Mouse (Mus musculus) urinary bladder, postnatal 25 days (tissue): ENCODE measurements around the gene Runx1.

Source experiments
- DNase-seq: peaks from one replicate; pipeline ENCODE4 v3.0.0; 2022; ENCODE audit warnings: low spot score

Gene Runx1

DNA sequence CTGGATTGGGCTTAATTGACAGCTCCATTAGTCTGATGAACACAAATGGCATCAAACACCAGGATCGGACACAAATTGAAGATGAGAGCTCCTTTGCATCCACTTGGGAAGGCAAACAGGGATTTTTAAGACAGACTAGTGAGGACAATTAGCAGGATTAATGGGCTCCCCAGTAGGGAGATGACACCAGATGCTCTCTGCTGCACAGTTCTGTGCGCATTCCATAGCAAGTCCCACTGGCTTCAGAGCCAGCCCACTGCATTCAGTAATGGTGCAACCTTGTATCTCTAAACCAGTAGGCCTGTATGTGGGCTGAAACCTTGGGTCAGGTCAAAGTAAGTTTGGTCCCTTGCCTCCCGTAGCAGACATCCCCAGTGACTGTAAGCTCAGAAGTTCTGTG lies 80.7 kb downstream of the Runx1 start:
- DNase-seq: no peak

DNA sequence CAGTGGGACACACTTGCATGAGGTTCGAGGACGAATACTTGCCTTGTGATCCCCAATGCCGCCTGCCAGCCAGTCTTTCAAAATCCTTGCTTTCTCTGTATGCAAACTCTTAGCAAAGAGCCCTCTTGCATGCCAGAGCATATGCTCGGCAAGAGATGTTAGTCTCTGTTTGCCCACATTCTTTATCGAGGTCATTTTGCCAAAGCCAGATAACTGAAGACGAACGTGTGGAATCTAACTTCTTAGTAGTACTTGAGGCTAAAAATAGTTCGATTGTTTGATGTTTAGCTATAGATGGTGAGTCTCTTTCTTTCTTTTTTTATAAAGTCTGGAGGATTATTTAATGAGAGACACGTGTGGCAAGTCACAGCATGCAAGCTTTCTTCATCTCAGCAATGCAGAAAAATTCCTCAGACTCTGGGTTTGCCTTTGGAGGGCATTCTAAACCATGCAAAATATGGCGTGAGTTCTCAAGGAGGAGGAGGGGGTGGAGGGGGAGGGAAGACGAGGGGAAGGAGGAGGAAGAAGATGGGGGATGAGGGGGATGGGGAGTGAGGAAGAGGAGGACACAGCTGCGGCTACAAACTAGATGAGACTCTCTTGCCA lies 81.7 kb downstream of the Runx1 start:
- no peak for DNase-seq

DNA sequence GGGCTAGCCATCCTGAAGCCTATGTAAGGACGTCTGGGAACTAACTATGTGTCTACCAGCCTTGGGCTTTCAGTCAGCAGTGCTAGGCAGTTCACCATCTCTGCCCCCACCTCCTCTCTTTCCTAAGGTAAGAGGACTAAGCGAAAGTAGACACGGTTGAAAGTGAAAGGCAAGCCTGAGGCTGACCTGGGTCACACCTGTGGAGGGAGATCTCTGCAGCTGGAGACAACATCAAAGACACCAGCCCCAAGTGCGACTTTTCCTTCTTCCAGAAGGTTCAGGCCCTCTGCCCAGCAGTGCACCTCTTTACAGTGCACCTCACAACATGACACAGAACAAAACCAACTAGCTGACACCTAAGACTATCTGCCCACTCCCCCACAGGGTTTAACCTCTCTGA lies 82.2 kb downstream of the Runx1 start:
- DNase-seq: no peak

DNA sequence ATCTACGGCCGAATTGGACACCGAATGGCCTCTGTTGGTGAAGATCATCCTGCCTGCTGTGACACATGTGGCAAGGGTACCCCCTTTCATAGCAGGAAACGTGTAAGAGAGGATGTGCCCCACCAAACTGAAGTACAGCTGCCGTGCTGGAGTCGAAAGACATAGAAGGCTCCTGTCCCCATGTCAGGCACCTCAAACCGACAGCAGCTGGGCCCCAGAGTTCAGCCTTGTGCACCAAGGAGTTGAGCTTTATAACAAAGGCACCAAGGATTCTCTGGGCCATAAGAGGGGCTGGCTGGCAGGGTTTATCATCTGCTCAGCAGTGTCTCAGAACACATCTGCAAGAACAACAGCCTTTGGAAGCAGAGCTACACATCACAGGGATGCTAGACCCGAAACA lies 84.6 kb downstream of the Runx1 start:
- DNase-seq: no peak

DNA sequence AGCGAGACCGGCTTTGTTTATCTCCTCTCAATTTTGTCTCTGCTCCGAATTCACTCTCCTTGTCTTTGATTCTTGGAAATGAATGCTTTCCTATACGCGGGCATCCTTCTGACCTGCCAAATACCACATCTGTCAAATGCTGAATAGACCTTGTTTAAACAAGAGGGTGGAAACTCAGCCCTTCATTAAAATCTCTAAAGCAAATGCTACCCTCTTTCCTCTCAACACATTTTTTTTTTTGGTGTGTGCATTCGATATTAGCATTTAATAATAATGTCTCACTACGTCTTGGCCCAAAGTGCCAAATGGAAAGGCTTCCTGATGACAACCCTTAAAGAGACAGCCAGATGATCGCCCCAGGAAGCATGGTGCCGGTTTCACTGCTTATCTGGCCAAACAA lies 85.4 kb downstream of the Runx1 start:
- no peak for DNase-seq

DNA sequence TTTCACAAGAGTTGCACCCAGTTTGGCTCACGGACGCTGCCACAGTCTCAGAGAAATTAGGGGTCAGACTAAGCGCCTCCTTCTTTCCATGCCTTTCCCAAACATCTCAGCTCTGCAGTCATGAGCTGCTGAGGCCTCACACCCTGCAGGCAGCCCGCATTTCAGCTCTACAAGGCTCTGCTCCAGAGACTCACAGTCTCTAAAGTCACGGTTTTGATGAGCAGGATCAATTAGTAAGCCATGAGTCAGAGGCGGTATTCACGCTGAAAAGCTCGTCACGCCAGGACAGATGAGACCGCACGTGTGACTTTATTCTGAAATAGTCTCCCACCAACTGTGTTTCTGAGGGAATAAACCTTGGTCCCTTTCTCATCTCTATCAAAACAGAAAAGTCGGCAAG lies 86.0 kb downstream of the Runx1 start:
- DNase-seq: no peak

DNA sequence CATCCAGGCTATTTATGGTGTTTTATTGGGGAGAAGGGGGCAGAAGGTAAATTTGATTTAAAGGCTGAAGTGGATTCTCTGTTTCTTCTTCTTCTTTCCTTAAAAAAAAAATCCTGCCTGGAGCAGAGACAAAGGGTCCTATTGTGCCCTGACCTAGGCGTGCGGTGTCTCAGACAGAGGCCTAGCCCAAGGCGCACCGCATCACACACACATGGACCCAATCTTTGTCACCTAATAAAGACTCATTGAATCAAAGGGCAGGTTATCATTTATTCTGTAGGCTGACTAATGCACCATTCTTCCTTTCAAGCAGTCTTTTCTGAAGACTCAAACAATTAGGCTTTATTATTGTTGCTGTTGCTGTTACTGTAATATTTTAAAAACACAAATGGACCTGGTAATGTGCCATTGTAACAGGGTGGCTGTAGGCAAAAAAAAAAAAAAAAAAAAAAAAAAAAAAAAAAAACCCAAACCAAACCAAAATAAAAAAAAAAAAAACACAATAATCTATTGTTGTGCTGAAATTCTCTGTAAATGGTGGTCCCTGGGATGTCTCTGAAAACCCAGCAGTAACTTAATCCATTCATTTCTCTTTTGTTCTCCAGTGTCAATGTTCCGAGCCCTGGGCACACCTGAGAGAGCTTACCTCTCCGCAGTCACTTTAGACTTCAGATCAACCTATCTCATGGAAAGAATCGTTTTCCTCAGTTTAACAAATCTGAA lies 86.7 kb downstream of the Runx1 start:
- DNase-seq: no peak

DNA sequence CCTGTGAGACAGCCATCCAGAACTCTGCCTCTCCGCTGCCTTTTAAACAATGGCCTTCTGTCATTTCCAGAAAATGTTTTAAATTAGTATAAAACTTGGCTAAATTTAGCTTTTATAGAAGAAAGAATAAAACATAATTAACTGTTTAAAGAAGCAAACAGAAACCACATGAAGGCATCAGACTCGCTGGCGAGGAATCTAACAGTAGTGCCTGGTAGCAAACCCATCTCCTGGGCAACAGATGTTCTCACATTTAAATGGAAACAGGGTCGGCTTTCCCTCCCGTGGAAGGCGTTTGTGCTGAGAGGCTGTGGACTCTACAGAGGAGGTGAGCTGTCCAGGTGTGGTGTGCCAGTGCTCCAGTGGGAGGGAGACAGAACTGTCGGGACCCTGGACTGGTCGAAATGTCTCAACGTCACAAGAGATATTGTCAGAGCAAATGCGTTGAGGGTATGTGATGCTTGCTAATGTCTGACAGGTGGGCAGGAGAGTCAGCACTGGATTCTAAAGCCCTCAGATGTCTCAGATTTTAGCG lies 87.4 kb downstream of the Runx1 start:
- DNase-seq: no peak

DNA sequence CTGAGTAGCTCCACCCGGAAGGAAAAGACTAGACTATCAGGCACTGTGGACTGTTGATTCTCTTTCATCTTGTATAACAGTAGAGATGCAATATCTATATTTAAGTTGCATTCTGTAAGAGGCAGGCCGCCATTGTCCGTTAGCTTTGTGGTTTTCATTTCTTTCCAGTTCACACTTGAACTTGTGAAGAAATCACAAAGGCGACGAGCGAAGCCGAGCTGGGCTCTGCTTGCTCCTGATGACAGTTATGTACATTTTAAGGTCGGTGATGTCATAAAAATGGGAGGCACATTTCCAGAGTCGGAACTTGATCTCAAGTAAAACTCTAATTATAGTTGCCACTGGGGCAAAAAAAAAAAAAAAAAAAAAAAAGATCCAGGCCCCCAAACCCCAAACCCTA lies 99.1 kb downstream of the Runx1 start:
- DNase-seq: no peak

DNA sequence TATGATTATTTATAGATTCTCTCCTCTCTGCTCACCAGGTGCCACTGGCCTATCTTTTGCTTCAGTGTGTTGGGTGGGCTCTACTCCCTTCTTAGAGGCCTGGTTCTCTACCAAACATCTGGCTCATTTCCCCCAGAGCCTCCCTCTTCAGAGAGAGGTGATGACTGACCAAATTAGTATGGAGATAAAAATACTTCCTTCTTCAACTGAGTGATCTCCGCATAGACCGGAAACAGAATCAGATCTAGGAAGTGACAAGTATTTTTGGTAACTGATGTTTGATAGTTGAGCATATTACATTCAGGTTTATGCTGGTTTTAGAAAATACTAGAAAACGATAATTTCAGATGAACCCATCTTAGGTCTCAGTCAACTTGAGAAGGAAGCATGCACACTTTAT lies 101.4 kb downstream of the Runx1 start:
- DNase-seq: no peak

DNA sequence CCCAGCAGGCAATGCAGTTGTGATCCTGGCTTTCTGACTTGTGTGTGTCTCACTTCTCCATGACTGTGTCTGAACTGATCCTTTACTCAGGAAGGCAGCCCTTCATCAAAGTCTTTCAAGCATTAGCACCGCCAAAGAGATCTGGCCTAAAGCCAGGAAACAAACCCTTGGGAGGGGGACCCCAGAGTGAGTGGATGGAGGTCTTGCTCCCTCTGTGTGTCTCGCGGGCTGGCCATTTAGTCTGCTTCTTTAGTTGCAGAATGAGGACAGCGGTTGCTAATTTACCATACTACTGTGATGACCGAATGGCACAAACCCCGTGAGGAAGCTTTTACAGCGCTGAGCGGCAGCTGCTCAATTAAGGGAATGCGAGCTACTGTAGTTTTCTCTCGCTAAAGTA lies 105.3 kb downstream of the Runx1 start:
- DNase-seq: no peak

DNA sequence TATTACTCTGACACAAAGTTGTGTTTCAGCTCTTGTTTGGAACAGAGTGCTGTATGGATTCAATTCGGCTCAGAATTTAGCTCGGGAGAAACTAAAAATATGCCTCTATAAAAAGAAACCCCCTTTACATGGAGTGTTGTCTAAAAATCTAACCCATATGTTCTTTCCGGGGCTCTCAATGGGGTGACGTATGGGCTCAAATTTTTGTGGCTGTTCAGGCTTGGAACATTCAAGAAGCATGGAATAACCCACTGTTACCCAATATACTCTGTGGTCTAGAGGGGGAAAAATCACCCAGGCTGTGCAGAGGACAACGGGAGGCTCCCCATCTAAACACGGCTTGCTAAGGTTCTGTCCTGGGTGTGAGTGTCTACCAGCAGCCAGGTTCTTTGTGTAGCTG lies 106.2 kb downstream of the Runx1 start:
- no peak for DNase-seq

DNA sequence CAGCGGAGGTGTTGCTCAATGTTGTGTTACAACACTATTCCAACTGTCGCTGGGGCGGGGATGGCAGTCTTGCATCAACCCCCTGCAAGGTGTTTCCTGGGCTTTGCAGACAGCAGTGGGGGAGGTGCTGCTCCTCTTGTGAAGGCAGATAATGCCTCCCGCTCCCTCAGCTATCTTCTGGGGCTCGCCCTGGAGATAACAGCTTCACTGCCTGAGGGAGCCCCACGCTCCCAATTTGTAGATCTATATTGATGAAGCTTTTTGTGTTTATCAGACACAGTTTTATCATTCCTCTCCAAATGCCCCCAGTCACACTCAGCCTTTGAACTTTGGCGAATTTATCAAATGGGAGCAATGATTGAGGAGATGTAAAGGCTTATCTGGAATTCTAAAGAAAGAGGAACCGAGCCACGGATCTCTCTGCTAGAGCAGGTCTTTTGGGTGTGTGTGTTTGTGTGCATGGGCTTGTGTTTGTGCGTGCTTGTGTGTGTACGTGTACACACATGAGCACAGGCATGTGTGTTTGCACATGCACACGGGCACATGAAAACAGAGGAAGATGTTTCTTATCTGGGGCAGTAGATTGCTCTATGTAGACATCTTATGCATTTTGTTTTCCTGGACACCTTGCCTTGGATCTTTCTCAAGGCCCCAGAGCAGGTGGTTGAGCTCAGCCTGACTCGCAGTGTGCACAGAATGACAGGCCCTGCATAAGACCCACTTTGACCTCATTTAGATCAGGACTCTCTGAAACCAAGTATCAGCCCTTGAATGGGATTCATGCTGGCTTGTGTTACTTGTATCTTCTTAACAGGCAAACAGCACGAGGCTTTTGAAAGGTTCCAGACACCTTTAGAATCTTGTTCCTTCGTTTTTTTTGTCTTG lies 110.1 kb downstream of the Runx1 start:
- no peak for DNase-seq

DNA sequence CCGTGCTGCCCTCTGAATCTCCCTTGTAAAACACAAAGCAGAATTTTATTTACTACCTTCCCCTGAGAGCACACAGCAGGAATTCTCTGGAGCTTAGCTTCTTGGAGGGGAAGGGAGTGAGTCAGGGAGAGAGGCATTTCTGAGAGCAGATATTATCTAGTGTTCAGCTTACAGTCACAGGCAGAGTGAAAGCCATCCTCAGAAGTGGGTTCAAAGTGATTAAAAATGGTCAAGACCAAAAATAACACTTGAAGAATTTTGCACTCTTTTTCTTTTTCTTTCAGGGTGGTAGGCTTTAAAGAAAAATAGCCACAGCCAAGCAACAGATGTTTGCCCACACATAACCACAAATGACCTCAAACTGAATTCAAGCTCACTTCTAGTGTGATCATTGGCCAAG lies 115.8 kb downstream of the Runx1 start:
- DNase-seq: no peak

DNA sequence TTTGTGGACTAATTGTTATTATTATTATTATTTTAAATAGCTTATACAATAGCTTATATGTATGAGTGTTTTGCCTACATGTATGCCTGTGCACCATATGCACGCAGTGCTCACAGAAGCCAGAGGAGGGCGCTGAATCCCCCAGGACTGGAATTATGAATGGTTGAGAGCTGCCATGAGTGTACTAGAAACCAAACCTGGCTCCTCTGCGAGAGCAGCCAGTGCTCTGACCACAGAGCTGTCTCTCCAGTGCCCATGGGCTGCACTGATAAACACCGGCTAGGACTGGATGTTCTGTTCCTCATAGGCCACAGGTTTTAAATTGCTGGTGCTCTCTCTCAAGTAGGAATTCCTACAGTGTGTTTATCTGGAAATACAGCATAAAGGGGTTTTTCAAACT lies 117.2 kb downstream of the Runx1 start:
- no peak for DNase-seq

DNA sequence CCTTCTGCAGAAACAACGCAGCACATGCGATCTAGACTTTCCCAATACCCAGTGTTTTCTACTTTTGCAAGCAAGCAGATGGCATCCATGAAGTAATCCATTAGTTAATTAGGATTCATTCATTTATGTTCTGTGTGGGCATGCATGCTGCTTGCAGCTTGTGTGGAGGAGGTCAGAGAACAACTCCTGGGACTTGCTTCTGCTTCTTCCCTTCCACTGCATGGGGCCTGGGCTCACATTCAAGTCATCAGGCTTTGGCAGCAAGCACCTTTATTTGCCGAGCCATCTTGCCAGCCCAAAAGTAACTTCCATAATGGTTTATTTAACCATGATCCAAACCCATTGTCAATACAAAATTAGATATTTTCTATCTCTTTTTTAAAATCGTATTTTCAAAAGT lies 118.2 kb downstream of the Runx1 start:
- DNase-seq: no peak

DNA sequence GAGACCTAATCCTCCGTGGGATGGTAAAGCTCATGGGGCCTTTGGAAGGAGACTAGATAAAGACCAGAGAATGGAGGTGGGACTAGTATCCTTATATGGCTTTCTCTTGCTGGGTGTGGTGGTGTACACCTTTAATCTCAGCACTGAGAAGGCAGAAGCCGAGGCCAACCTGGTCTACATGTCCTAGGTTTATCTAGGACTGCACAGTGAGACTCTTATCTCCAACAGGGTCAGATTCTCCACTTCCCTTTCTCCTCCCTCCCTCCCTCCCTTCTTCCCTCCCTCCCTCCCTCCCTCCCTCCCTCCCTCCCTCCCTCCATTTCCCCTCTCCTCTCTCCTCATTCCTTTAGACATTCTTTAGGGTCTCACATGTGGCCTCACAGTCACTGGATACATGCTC lies 118.8 kb downstream of the Runx1 start:
- DNase-seq: no peak

DNA sequence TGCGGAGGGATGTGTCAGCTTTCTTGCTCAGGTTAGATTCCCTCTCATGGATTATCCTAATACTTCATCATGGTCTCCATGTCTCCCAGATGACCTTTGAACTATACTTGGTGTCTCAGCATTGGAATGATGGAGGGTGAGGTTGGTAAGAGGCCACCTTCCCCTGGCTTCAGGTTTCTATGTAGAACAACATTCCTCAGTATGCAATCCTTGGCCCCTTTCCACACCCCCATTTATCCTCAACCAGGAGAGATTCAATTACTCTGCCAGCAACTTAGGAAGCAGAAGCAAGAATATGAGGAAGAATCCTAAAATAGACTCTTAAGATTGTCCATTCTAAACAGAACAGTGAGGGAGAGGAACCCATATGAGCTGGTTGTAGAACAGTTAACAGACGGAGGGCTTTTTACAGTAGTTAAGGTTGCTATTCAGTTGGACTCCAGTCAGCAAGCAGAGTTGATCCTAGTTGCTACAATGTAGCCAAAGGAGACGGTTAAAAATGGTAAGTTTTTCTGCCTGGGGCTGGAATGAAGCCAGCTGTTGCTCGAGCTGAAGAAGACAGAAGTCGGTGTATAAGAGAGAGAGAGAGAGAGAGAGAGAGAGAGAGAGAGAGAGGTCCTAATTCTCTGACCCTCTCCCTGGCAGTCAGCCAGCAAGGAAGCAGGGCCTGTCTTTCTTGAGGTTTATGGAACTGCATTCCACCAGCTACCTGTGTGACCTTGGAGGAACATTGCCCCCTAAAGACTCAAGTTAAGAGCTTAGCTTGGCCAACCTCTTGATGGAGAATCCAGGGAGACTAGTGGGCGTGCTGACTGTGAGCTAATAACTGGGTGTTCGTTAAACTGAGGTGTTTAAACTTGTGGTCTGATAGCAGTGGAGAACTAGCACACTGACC lies 120.1 kb downstream of the Runx1 start:
- DNase-seq: no peak

DNA sequence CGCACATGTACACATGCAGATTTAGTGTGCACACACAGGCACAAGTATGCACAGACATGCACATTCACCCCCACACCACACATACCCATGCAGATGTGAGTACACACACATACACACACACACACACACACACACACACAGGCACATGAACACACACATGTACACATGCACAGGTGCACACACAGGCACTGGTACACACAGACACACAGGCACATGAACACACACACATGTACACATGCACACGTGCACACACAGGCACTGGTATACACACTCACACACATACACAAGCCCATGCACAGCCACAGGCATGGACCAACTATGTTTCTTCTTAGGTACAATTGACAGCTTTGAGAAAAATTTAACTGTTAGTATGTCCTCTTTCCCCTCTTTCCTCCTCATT lies 122.1 kb downstream of the Runx1 start:
- DNase-seq: no peak

DNA sequence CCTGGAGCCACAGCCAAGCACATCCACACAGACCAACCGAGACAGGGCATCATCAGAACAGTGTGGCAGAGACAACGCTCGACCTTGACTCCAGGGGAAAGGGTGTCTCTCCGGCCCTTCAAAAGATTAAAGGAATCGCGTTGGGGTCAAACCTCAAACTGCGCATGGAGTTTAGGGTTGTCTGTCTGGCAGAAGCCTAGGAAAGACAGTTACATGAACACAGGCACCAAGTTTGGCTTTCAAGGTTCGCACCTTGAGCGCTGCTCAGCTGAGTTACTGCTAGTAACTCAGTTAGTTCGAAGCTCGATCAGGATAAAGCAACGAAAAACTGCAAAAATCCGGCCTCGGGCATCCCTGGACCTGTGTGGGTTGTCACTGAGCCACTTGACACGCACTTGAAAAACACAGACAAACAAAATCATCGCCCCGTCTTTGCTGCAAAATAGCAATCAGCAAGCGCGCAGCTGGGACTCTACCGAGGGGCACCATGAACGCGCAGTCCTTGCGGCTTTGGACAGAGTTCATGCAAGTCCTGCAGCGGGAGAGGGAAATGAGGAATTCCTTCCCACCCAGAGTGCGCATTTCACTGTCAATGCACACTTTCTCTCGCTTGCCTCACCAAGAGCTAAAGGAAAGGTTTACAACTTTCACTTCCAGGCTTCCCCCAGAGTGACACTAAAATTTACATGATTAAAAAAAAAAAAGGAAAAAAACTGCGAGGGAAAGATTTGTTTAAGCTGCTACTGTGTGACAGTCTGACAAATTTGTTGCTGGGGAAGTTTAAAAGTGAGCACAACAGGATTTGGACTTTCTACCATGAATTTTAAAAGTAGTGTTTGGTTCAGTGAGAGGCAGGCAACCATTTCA lies 126.2 kb downstream of the Runx1 start:
- DNase-seq: no peak

DNA sequence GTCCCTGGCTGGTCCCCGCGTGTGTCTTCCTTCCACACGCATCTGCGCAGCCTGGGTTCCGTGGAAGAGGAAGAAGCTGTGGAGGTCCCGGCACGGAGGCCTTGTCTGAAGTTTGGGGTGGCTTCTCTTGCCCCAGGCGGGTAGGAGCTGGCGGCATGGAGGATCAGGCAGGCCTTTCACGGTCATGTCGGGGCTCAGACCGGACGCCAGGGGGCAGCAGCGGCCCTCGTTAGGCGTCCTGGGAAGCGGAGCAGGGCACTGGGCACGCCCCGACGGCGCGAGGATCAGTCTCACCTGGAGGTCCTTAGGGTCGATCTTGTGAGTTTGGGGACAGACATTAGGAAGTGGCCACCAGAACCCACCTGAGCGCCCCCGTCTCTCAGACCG lies 127.3 kb downstream of the Runx1 start:
- peak; percentile 97 for DNase-seq
